Mouse (Mus musculus) c-Kit-positive CD71-negative TER-119-negative erythroid progenitor cells, embryonic 14.5 days (primary cell): ENCODE results near the gene Adnp.
A peak's percentile ranks its signal among the peaks of the same experiment; 100 is the strongest.
"Not testable (repeated sequence)": the region's sequence is repeated elsewhere in the genome, so short reads cannot be mapped to it uniquely, and the experiment has no call there.

Source experiments
- DNase-seq: peaks from one replicate; pipeline ENCODE4 v3.0.0-alpha.2; 2013; ENCODE audit warnings: low read depth

Adnp gene

DNA sequence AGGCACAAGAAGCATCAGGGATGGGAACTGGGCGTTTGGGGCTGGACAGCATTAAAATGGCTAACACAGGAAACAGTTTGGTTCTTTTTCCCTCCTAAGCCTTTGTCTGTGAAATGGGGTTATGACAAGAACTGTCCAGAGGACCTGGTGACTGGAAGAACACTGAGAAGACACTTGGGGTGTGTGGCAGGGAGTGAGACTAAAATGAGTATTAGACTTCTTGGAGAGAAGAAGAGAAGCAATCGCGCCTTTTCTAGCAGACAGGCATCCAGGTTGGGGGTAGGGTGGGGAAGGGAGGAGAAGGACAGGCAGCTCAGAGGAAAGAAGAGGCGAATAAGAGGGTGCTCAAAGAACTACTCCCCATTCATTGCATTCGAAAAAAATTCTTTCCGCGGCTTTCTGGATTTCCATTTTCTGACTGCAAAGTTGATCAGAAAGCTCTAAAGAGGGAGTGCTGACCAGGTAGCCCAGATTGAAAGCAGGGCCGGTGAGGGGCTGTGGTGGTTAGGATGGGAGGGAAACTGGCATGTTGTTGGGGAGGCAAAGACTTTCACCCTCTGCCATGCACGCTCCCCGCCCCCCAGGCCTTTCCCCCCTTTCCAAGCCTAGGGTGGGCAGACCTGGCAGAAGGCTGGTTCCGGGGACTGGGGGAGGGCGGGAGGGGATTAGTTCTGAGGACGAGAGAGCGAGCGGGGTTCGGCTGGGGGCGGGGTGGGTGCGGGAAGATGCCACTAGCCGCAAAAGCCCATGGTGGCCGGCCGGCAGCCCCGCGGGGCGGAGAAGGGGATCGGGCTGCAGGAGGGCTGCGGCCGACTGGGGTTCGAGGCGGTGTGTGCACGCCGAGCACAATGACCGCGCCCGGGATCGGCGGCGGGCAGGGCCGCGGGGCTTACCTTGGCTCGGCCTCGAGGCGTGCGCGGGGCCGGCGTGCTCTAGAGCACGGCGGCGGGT lies 956 bp downstream of the Adnp start:
- no peak for DNase-seq

DNA sequence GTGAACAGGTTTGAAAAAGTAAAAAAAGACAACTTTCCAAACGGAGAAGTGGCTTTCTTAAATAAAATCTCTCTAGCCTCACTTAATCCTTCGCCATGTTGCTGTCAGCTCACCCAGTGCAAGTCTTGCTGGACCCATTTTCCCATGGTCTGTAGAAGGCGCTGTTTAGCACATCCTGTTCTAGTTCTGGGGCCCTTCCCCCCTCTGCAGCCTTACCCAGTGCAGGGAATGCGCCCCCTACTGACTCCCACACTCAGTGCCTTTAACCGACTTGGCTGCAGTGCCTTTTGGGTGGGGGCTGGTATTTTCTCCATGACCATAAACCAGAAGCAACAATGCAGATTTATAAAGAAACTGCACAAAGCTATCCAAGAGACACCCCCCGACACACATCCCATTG lies 1.6 kb downstream of the Adnp start:
- DNase-seq, result peak; percentile 94

DNA sequence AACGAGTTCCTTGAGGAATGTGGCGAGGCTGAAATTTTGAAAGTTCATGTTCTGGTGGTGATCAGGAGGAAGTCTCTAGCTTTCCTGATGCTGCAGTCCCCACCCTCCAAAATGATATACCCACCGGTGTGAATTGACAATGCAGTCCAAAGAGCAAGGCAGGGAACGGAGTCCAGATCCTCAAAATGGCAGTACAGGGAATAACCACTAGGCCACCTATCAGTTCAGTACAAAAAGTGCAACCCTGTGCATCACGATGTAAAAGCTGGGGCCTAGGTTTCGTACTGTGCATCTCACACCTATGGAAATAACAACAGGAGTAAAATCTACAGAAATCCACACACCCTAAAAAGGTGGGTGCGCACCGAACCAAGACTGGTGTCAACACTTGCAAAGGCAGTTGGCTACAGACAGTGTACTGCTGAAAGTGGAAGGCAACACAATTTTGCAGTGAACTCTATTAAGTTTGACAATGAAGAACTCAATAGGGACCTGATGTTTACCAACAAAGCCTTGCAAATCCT lies 2.4 kb downstream of the Adnp start:
- DNase-seq, result no peak

DNA sequence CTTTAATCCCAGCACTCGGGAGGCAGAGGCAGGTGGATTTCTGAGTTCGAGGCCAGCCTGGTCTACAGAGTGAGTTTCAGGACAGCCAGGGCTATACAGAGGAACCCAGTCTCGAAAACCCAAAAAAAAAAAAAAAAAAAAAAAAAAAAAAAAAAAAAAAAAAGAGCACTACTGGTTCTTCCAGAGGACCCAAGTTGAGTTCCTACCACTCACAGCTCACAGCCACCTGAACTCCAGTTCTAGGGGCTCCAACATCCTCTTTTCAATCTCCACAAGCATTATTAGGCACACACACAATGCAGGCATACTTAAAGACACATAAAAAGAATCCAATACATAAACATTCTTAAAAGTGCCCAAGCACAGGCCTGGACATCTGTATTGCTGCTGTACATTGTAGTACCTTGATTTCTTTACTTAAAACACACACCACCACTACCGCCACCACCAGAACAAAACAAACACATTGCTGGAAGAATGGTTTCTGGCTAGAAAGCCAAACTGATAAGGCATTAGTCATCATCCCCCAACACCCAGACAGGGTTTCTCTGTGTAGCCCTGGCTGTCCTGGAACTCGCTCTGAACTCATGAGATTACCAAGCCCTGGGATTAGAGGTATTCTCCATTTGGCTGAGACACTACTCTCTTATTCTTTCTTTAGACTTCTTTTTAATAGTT lies 6.8 kb downstream of the Adnp start:
- no peak for DNase-seq

DNA sequence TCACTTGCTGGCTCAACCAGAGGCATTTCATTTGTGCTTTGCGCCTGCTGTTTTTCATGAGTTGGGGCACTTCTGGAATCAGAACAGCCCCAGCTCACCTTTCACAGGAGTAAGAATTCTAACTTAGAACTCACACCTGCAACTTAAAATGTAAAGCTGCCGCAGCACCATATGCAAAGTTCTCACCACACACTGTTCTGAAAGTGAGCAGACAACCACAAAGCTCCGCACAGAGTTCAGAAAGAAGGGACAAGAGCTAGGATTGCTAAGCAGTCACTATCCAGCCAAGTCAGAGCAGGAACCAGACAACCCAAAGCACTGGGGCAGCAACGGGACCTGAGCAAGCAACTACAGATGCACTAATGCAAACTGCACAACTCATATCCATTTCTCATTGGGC lies 7.4 kb downstream of the Adnp start:
- DNase-seq, result no peak

DNA sequence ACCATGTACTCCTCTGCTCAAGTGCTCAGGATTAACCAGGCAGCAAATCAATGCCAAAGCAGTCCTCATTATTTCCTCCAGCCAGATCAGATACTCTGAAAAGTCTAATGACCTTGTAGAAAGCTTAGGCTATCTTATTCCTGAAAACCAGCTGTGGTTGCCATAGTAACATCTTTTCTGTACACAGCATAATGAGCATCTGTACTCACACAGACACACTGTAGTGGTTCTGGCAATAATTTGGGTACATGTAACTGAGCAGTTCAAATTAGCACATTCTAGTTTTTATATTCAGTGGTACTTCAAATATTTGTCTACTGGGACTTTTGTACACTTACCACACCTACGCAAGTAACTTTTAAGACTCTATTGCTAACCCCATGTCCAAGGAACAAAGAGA lies 8.5 kb downstream of the Adnp start:
- DNase-seq, result no peak

DNA sequence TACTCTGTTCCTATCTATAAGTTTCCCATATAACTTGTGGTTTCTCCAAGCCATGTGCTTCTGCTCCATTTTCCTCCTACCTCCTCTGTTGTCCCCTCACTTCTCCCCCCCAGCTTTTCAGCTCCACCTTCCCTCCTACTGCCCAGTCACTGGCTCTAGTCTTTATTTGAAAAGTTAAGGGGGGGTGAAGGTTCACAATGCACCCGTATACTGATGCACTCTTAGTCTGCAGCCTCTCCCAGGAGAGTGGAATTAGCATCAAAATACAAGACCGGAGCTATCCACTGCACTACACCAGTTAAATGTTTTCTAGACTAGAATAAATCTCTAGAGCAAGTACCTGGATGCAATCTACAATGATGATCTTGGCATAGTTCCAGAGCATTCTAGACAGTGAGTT lies 11.2 kb downstream of the Adnp start:
- no peak for DNase-seq

DNA sequence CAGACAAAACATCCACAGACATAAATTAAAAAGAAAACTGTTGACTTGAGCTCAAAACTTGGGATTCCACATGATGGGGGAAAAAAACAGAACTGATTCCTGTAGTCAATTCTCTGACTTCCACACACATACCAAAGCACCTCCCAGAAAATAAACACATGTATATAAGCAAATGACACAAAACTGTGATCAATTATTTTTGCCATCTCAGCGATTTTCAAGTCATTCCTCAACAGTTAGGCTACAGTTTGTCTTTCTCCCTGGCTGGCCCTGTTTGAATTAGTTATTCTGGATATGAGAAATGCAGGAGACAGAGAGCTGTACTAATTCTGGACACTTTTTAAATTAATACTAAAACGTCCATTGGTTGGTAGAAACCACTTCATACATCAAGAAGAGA lies 13.2 kb downstream of the Adnp start:
- no peak for DNase-seq

DNA sequence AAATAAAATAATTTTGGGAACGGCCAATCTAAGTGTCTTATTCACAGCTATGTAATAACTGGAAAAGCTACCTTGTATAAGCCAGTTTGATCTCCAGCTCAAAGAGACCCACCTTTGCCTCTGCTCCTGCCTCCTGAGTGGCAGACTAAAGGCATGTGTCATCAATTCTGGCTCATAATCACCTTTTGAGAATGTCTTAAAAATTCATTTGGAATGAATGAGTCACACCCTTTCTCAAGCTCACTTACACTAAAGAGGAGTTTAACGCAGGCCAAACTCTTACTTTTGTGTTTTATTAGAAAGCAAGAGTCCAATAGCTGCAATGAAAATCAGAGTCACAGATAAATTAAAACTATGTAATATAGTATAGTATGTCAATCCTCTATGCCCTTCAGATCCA lies 15.1 kb downstream of the Adnp start:
- no peak for DNase-seq

DNA sequence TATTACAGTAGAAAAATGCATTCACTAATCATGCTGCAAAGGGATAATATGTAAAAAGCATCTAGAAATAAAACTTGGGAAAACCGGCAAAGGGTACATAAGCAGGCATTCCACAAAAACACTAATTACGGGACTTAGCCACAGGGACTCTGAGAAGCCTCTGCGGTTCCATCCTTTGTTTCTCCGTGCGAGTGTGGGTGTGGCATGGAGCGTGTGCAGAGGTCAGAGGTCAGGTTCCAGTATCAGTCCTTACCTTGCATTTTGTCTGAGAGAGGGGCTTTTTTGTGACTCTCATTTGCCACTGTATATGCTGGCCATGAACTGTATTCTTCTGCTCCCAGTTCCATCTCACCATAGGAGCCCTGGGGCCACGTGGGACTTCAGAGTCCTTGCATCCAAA lies 31.0 kb downstream of the Adnp start:
- DNase-seq, result no peak

DNA sequence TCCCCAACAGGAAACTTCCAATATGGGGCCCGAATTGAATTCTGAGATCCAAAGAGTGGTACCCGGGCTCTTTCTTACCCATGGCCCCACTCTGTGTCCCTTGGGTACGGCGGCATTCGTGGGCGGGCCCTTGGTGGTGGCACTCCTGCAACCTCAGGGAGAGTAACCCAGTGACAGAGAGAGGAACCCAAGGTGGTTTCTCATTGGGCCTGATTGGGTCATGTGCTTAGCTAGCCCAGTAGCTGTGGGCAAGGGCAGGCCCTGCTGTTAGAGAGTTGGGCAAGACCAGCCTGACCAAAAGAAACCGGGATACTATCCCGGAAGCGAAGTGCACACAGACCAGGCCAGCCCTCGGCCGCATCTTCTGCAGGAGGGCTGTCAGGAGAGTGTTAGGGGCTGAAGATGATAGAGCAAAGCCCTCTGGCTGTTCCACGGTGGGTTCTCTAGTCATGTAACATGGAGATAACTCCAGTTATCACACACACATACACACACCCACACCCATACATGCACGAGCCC lies 36.7 kb downstream of the Adnp start:
- DNase-seq, result peak; percentile 62

DNA sequence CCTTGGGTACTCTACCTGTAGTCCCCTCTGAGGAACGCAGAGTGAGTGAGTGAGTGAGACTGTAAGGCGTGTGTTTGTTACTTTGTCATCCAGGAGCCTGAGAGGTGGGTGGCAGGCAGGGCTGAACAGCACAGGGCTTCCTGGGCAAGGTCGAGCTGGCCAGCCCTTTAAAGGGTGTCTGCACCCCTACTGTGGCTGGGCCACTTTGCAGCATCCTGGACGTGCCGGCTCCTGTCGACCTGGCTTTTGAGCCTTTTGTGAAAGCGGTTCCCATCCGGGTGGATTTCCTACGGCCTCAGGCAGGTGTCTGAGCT lies 37.2 kb downstream of the Adnp start:
- no peak for DNase-seq

DNA sequence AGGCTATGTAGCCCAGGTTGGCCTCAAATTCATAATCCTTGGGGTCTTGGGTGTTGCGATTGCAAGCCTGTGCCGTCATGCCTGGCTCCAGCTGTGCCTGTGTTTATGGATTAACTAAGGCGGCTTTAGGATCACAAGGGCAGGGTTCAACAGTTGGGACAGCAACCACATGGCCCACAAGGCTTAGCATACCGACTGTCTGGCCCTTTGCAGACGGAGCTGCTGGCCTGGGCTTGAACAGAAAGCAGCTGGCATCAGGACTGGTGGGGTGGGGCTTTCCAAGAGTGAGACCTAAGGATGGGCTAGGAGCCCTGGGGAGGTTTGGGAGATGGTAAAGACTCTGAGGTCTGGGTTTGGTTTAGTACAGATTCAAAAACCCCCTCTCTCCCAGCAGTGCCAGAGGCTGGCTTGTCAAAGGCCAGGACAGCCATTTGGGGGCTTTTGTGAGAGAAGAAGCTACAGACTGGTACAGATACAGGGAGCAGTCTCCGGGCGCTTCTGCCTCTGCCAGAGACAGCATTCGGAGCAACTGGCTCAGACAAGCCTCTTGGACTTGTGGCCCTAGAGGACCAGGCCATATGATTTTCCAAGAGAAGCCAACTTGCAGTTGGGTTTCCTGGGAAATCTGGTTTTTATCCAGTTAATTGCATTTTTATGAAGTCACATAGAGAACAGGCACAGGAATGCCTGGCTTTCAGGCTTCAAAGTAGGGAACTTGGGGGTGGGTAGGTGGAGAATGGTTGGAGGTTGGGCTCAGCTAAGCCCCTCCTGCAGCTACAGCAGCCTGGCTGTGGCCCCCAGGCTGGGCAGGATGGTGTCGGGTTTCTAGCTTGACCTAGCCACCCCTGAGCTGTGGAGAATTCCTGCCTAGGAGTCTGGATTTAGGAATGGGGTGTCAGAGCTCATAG lies 37.8 kb downstream of the Adnp start:
- DNase-seq, result no peak

DNA sequence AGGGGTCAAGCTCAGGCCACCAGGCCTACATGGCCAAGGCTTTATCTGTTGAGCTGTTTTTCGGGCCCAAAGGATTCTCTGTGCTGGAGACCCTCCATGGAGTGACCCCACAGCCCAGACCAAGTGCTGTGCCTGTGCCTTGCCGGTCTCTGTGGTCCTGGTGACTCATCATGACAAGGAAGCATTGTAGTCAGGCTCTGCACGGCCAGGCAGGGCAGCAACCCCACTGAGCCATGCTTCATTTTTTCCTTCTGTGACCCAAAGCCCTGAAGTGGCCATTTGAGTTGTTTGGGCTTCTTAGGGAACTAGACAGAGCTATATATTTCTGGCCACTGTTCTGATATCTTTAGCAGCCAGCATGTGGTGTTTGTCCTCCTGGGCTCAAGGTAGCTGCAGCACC lies 39.1 kb downstream of the Adnp start:
- DNase-seq, result no peak

DNA sequence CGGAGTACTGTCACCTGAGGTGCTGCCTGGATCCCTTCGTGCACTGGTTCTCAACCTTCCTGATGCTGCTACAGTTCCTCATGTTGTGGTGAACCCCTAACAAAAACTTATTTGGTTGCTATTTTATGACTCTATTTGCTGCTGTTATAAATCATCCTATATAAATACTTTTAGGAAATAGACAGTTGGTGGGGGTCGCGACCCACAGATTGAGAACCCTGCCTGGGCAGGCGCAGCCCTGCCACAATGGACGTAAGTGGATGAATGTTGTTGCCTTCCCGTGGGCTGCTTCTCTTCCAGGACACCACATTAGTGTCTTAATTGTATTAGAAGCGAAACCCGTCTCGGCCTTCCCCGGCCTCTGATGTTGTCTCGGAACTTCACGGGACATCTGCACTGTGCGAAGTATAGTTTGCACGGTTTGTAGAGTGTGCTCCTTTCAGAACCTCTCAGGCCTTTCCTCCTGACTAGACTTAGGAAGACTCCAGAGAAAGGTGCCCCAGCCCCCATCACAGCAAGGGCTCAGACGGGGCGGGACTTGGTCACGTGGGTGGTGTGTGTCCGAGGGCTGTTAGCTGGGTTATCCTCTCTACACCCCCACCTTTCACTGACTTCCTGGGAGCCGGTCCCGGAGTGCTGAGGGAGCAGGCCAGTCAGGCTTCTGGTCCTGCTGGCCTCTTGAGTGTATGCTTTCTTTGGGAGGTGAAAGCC lies 40.0 kb downstream of the Adnp start:
- no peak for DNase-seq

DNA sequence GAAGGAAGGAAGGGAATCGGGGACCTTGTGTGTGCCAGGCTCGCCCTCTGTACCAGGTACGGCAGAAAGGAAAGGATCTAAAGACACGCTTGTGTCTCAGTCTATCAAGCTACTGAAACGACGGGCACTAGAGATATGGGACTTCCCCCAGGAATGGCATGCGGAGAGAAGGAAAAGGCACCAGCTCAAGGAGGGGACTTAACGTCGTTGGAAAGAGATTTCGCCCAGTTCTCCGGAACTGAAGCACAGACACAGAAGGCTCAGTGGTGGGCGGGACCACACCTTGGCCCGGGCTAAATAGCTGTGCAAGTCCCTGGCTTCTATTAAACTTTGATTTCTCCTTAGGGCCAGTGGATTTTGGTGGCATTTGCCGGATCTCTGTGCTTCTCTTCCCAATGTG lies 44.9 kb downstream of the Adnp start:
- no peak for DNase-seq

DNA sequence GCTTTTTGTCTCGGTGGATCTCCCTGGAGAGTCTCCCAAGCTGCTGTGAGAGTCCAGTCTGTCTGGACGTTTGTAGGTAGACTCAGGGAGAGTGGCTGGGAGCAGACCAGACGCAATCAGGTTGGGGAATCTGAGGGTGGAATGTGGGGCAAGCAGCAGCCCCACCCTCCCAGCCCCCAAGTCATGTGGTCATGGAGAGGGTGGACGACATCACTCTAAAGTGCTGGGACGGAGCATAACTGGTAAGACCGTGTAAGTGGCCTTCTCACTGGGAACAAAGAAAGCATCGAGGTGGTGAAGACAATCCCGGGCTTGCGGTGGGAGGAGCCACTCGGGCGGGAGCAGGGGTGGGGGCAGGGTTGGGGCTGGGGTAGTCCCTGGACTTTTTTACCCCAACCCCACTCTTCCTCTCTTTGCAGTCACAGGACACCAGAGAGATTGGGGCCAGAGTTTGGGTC lies 45.4 kb downstream of the Adnp start:
- DNase-seq, result no peak

DNA sequence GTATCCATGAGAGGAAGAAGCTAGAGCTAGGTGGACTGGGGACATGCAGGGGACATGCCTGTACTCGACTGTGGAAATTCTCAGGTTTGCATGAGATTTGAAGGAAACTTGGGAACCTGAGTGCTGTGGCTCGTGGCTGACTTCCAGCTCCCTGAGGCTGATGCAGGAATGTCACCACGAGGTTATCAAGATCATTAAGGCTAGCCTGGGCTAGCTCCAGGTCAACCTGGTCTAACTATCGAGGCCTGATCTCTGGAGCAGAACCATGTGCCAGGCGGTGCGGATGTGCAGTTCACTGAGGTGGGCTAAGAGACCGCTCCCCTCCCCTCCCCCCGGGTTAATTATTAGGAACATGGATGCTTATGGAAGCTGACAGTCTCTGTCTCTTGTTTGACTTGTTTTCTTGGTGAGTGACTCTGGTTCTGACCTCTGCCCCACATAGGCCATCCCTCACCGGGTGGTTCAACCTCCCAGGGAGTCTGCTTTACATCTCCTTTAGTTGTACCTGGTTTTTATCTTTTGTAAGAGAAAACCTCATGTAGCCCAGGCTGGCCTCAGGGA lies 46.5 kb downstream of the Adnp start:
- DNase-seq, result no peak

DNA sequence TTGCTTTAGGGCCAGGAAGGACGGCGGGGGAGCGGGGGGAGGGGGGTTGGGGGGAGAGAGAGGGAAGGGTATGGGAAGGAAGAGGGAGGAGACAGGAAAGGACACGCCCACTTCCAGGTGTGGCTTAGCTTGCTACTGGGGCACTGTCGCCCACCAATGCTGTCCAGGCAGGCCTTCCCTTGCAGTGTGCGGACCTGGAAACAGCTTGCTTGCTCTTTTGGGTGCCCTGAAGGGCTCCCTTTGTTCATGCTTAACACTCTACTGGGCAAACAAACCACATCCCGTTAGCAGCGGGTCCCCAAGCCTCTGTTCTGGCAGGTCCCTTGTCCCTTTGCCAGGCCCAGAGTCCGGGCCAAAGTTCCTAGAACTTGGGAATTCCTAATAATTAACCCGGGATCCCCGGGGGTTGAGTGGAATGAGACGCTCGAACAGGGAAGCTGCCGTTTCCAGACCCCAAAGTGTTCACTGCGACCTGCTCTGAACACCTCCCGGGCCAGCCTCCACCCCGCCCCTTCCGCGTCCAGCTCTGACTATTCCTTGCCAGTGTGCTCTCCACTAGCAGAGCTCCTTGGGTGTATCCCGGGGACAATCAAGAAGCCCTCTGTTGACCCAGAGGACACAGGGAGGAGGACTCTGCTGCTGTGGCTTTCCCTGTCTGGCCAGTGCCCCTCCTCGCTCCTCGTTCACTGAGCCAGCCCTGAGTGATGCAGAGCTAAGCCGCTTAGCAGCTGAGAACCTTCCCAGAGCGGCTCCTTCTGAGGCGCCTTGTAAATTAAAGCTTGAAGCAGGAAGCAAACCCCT lies 47.8 kb downstream of the Adnp start:
- peak; percentile 25 for DNase-seq

DNA sequence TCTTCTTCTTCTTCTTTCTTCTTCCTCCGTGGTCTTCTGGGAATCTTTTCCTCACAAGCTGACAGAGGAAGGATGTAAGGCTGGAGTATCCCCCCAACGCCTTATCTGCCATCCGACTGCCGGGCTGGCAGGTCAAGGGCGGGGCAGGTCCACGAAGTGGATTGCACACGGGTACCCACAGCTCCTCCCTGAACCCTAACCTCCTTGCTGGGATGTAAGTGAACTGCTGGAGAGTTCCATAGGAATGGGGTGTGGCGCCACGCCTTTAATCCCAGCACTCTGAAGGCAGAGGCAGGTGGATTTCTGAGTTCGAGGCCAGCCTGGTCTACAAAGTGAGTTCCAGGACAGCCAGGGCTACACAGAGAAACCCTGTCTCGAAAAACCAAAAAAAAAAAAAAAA lies 48.9 kb downstream of the Adnp start:
- DNase-seq, result not testable (repeated sequence)
